Mouse (Mus musculus): Measurements from ENCODE around the gene Fibp.

- TF ChIP-seq CTCF (IDR thresholded peaks at IDR 0.05): no peak
- TF ChIP-seq EP300 (IDR thresholded peaks at IDR 0.05): no peak
Measured at GRCm38 (mm10) chr19:5419630-5420029, 40.8 kb upstream of the Fibp start.
